Comparison of ENCODE assay signal across 23 mouse cellular contexts in genomic region chr12:72178322-72178721, GRCm38 (mm10). TPM values are rescaled to one million over a fixed set of nuclear protein-coding genes. Genes with fewer than 3 reads are reported as not detected.
A peak's percentile ranks its signal among the peaks of the same experiment; 100 is the strongest.
DNase-seq lines count a peak whose midpoint lies in the region; ATAC-seq lines count a peak whose summit lies in the region.
"Had no signal": no experiment of that assay in that cellular context is flagged by ENCODE, and none has a peak within 500 bp of the region (broad histone marks: within the 10 kb centered on the region; RNA-seq: fewer than 3 reads in every experiment).

No protein-coding gene starts in this region.

- H3K4me1 ChIP-seq in neural tube, embryonic 15.5 days, result no peaks in the 10 kb centered on the region
- H3K4me1 ChIP-seq: embryonic facial prominence, embryonic 12.5 days; forebrain, embryonic 15.5 days; heart, embryonic 12.5 days; hindbrain, embryonic 10.5 days; intestine, embryonic 15.5 days had no signal

- no peak for DNase-seq in frontal cortex, postnatal 36 days (ENCODE audit: low spot score in 2 of 2)
- peak; percentile 34 for DNase-seq in cerebellum, adult 11-12 months
- peak; percentile 63 for DNase-seq in cerebellum, adult 9-10 months
- DNase-seq in telencephalon, adult 2 months (ENCODE audit: low read depth, low spot score), result peak; percentile 40
- no peak for DNase-seq in heart, adult 9 months (ENCODE audit: low spot score in 2 of 2)
- no peak for DNase-seq in T-cell, adult 2 months (ENCODE audit: low spot score)
- DNase-seq: adrenal gland, adult 2 months; adrenal gland, postnatal 36 days; embryo, embryonic 11 days; gastrocnemius, postnatal 14 days; heart, adult 2 months; kidney, adult 18-20 months had no signal

- H3K4me3 ChIP-seq in neural tube, embryonic 15.5 days (replicated peaks), result no peak overlapping the region
- H3K4me3 ChIP-seq: embryonic facial prominence, embryonic 12.5 days; forebrain, embryonic 15.5 days; heart, adult 2 months; heart, embryonic 12.5 days; hindbrain, embryonic 10.5 days; intestine, embryonic 15.5 days had no signal

- no peak overlapping the region for H3K4me2 ChIP-seq in neural tube, embryonic 15.5 days
- H3K4me2 ChIP-seq: embryonic facial prominence, embryonic 12.5 days; forebrain, embryonic 15.5 days; heart, embryonic 12.5 days; hindbrain, embryonic 14.5 days; intestine, embryonic 15.5 days had no signal

- no peaks in the 10 kb centered on the region for H3K36me3 ChIP-seq in neural tube, embryonic 15.5 days
- H3K36me3 ChIP-seq: embryonic facial prominence, embryonic 12.5 days; forebrain, embryonic 15.5 days; heart, embryonic 12.5 days; hindbrain, embryonic 10.5 days; intestine, embryonic 15.5 days had no signal

- no peak overlapping the region for H3K9ac ChIP-seq in neural tube, embryonic 15.5 days (replicated peaks)
- H3K9ac ChIP-seq: embryonic facial prominence, embryonic 12.5 days; forebrain, embryonic 15.5 days; heart, embryonic 12.5 days; hindbrain, embryonic 14.5 days; intestine, embryonic 15.5 days had no signal

- no peaks in the 10 kb centered on the region for H3K27me3 ChIP-seq in neural tube, embryonic 15.5 days (replicated peaks)
- H3K27me3 ChIP-seq: embryonic facial prominence, embryonic 12.5 days; forebrain, embryonic 15.5 days; heart, embryonic 12.5 days; intestine, embryonic 15.5 days had no signal

- H3K9me3 ChIP-seq in neural tube, embryonic 15.5 days (replicated peaks), result no peaks in the 10 kb centered on the region
- H3K9me3 ChIP-seq: embryonic facial prominence, embryonic 12.5 days; forebrain, embryonic 15.5 days; heart, embryonic 12.5 days; hindbrain, embryonic 10.5 days; intestine, embryonic 15.5 days had no signal

- 88% methylated on average over 3 of the region's 3 CpGs for WGBS in neural tube, embryonic 15.5 days

- no peak overlapping the region for H3K27ac ChIP-seq in neural tube, embryonic 15.5 days (replicated peaks)
- H3K27ac ChIP-seq: embryonic facial prominence, embryonic 12.5 days; forebrain, embryonic 15.5 days; heart, adult 2 months; hindbrain, embryonic 10.5 days; hindbrain, embryonic 14.5 days; intestine, embryonic 15.5 days had no signal

- ATAC-seq in frontal cortex, adult (ENCODE audit: low TSS enrichment), result peak; percentile 65; the same call in 1 of the 2 replicates
- no peak for ATAC-seq in neural tube, embryonic 15.5 days (ENCODE audit: low FRiP score)
- ATAC-seq: forebrain, embryonic 15.5 days; intestine, embryonic 15.5 days; Patski had no signal

RNA-seq across cellular contexts. Expression of gene Ccdc175, which starts 6.5 kb away (rescaled TPM):
- not detected in 2 replicates for polyA plus RNA-seq in neural tube, embryonic 15.5 days (2015; fragmentation: Nextera tagmentation; extraction: Ambion mirVana)
- polyA plus RNA-seq: adrenal gland, adult 2 months; C2C12; embryonic facial prominence, embryonic 12.5 days; forebrain, embryonic 15.5 days; heart, adult 2 months; heart, embryonic 12.5 days; heart, embryonic 16.5 days; hindbrain, embryonic 10.5 days; hindbrain, embryonic 14.5 days; intestine, embryonic 15.5 days; Patski had no signal

Comparison
In these comparisons a context has a peak if more than half of its experiments do, and no peak if none do; other contexts are left out.
1. DNase-seq: peak in cerebellum, adult 11-12 months (single experiment), cerebellum, adult 9-10 months (single experiment) and telencephalon, adult 2 months (single experiment); none in frontal cortex, postnatal 36 days (0 of 2), heart, adult 9 months (0 of 2) and T-cell, adult 2 months (single experiment).